Mouse (Mus musculus): Measurements from ENCODE around the gene Itsn1. TPM values are rescaled to one million over a fixed set of nuclear protein-coding genes. Genes with fewer than 3 reads are reported as not detected.

Gene Itsn1
- polyA plus RNA-seq, 1 experiment = 43.7 TPM

GRCm38 (mm10) chr16:91888368-91888767, 159.3 kb downstream of the Itsn1 start:
- no peaks in the 10 kb centered on the region for H3K4me1 ChIP-seq (ENCODE audit: control insufficient read depth, insufficient read depth, low read length)
- TF ChIP-seq POLR2A (IDR thresholded peaks at IDR 0.05; ENCODE audit: borderline replicate concordance, extremely low read depth, low read depth, low read length) (no peak), CTCF (IDR thresholded peaks at IDR 0.05; ENCODE audit: insufficient read depth, low read length) (no peak)
- no peak overlapping the region for H3K4me3 ChIP-seq (replicated peaks; ENCODE audit: extremely low read depth, low read depth, low read length)
- no peak for DNase-seq
- WGBS = 80% methylated on average over 3 of the region's 3 CpGs

DNA sequence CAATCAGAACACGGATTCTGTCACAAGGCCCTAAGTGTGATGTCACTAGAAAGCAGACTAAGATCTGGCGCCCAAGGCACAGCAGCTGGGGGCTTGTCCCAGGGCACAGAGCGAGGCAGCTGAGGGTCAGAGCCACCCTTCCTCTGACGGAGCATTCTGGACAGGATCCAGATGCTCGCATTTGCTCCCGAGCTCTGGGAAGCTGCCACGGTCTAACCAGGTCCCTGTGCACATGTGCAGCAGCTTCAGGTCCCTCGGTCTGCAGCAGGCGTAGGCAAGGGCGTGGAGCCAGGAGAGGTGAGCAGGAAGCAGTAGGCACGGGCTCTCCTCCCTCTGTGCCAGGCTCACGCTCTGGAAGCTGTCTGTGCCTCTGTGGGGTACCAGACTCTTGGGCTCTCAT, 160.8 kb downstream of the Itsn1 start:
- 33% methylated on average over 12 of the region's 12 CpGs for WGBS
- TF ChIP-seq CTCF (IDR thresholded peaks at IDR 0.05; ENCODE audit: insufficient read depth, low read length) (no peak), POLR2A (IDR thresholded peaks at IDR 0.05; ENCODE audit: borderline replicate concordance, extremely low read depth, low read depth, low read length) (no peak)

DNA sequence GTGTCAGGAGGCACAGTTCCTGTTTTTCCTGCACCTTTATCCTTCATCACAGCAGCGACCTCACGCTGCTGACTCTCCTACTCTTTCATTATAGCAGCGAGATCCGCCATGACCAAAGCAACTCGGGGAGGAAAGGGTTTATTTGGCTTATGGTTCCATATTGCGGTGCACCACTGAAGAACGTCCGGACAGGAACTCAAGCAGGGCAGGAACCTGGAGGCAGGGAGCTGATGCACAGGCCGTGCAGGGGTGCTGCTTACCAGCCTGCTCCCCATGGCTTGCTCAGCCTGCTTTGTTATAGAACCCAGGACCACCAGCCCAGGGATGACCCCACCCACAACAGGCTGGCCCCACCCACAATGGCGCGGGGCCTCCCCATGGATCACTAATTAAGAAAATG, 162.1 kb downstream of the Itsn1 start:
- no peak overlapping the region for H3K4me3 ChIP-seq (replicated peaks; ENCODE audit: extremely low read depth, low read depth, low read length)
- no peak for DNase-seq
- TF ChIP-seq POLR2A (IDR thresholded peaks at IDR 0.05; ENCODE audit: borderline replicate concordance, extremely low read depth, low read depth, low read length) (no peak), CTCF (IDR thresholded peaks at IDR 0.05; ENCODE audit: insufficient read depth, low read length) (no peak)
- no peaks in the 10 kb centered on the region for H3K4me1 ChIP-seq (ENCODE audit: control insufficient read depth, insufficient read depth, low read length)
- WGBS = 80% methylated on average over 11 of the region's 11 CpGs

More for the DNA sequence above, 160.8 kb downstream of the Itsn1 start:
- no peaks in the 10 kb centered on the region for H3K4me1 ChIP-seq (ENCODE audit: control insufficient read depth, insufficient read depth, low read length)
- no peak for DNase-seq
- H3K4me3 ChIP-seq (replicated peaks; ENCODE audit: extremely low read depth, low read depth, low read length) = no peak overlapping the region

DNA sequence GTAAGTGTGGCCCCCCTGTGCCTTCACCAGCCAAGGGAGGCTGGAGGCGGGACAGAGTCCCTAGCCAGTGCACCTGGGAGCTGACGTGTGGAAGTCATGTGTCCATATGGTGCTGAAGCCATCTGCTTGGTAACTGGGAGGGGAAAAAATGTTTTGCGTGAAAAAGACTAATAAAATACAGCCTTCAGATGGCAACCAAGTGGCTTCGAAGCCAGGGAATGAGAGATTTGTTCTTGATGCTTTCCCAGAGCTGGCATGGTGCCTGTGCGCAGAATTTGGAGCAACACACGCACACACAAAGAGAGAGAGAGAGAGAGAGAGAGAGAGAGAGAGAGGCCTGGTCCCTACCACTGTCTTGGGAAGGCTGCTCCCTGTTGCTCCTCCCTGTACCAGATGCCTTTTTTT, 167.3 kb downstream of the Itsn1 start:
- 81% methylated on average over 6 of the region's 6 CpGs for WGBS
- DNase-seq = no peak
- Histone ChIP-seq H3K4me3 (replicated peaks; ENCODE audit: extremely low read depth, low read depth, low read length) (no peak overlapping the region), H3K4me1 (ENCODE audit: control insufficient read depth, insufficient read depth, low read length) (no peaks in the 10 kb centered on the region)
- TF ChIP-seq POLR2A (IDR thresholded peaks at IDR 0.05; ENCODE audit: borderline replicate concordance, extremely low read depth, low read depth, low read length) (no peak), CTCF (IDR thresholded peaks at IDR 0.05; ENCODE audit: insufficient read depth, low read length) (no peak)

DNA sequence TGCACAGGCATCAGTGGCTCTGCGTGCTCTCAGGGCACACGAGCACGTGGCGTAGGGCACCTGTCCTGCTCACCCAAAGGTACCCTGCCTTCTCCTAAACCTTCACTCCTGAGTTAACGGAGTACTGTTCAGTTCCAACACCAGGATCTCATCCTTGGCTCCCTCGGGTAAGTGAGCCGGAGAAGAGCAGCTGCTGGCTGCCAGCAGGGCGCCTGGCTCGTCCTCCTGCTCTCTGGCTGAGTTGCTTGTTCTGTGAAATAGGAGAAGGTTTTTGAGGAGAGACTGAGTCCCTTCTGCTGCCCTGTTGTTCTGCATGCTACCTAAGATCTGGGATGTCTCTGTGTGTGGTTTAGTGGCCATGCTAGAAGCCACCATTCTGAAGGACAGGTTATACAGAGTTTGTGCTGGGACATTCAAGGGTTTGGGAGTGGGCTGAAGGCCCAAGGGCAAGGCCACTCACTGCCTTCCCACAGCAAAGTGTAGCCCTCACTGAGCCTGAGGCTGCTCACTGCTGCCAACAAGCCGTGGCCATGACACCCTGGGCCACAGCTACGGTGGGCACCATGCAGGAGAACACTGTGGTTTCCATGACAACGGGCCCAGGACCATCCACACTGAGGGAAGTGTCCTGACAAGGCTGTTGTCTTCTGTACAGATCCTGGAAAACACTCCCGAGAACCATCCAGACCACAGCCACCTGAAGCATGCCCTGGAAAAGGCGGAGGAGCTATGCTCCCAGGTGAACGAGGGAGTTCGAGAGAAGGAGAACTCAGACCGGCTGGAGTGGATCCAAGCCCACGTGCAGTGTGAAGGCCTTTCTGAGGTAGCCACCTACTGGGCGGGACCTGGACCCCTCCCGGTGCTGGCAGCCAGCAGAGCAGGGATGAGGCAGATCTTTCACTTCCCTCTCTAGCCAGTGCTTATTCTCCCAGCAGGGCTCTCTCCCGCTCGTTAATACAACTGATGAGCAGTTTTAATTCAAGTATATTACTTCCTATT, 170.1 kb downstream of the Itsn1 start:
- 54% methylated on average over 22 of the region's 22 CpGs for WGBS
- DNase-seq = no peak

DNA sequence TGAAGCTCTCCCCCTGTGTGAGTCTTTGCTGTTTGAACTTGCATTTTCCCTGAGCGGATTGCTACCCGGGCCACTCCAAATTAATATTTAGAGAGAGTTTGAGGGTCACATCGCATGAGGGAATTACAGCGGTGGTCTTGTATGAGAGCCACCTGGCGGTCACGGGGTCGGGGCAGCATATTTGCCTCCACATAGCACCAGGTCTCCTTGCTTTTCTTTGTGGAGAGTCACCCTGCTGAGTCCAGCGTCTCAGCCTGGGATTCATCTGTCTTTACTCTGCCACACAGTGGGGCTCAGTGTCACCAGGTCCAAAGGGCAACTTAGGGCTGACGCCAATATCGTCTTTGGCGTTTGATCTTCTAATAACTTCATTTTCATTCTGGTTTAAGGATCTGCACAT, 171.2 kb downstream of the Itsn1 start:
- WGBS = 52% methylated on average over 11 of the region's 11 CpGs

More for the DNA sequence above, 170.1 kb downstream of the Itsn1 start:
- Histone ChIP-seq H3K4me1 (ENCODE audit: control insufficient read depth, insufficient read depth, low read length) (no peaks in the 10 kb centered on the region), H3K4me3 (replicated peaks; ENCODE audit: extremely low read depth, low read depth, low read length) (no peak overlapping the region)
- TF ChIP-seq CTCF (IDR thresholded peaks at IDR 0.05; ENCODE audit: insufficient read depth, low read length) (no peak), POLR2A (IDR thresholded peaks at IDR 0.05; ENCODE audit: borderline replicate concordance, extremely low read depth, low read depth, low read length) (no peak)

DNA sequence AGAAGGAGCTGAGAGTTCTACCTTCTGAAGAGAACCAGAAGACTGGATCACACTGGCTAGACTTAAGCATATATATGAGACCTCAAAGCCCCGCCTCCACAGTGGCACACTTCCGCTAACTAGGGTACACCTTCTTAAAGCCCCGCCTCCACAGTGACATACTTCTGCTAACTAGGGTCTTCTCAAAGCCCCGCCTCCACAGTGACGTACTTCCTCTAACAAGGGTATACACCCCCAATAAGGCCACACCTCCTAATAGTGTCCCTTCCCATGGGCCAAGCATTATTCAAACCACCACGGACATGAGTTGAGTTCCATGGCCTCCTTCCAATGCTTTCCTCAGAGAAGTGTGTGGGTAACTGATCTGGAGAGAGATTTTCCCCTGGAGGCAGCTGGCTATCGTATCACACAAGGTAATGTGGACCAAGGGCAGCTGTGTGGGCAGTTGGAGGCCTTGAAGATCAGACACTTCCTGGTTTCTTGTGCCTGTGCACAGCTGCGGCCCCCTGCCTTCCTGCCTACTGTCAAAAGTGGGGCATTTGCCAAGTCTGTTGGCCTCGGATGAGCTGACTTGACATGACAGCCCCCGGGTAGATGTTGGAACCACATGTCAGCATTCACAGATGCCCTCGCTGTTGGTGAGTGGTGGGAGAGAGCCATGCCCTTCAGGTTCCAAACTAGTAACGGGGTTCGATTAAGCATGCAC, 174.9 kb downstream of the Itsn1 start:
- no peak for DNase-seq
- Histone ChIP-seq H3K4me3 (replicated peaks; ENCODE audit: extremely low read depth, low read depth, low read length) (no peak overlapping the region), H3K4me1 (ENCODE audit: control insufficient read depth, insufficient read depth, low read length) (no peaks in the 10 kb centered on the region)
- no peak for TF ChIP-seq CTCF (IDR thresholded peaks at IDR 0.05; ENCODE audit: insufficient read depth, low read length)
- TF ChIP-seq POLR2A (IDR thresholded peaks at IDR 0.05; ENCODE audit: borderline replicate concordance, extremely low read depth, low read depth, low read length) = no peak
- WGBS = 78% methylated on average over 13 of the region's 13 CpGs

More for the DNA sequence above, 171.2 kb downstream of the Itsn1 start:
- no peaks in the 10 kb centered on the region for H3K4me1 ChIP-seq (ENCODE audit: control insufficient read depth, insufficient read depth, low read length)
- no peak overlapping the region for H3K4me3 ChIP-seq (replicated peaks; ENCODE audit: extremely low read depth, low read depth, low read length)
- no peak for DNase-seq
- TF ChIP-seq POLR2A (IDR thresholded peaks at IDR 0.05; ENCODE audit: borderline replicate concordance, extremely low read depth, low read depth, low read length) (no peak), CTCF (IDR thresholded peaks at IDR 0.05; ENCODE audit: insufficient read depth, low read length) (no peak)

- 74% methylated on average over 11 of the region's 11 CpGs for WGBS
- DNase-seq = no peak
- TF ChIP-seq POLR2A (IDR thresholded peaks at IDR 0.05; ENCODE audit: borderline replicate concordance, extremely low read depth, low read depth, low read length) = no peak
- no peak for TF ChIP-seq CTCF (IDR thresholded peaks at IDR 0.05; ENCODE audit: insufficient read depth, low read length)
- Histone ChIP-seq H3K4me3 (replicated peaks; ENCODE audit: extremely low read depth, low read depth, low read length) (no peak overlapping the region), H3K4me1 (ENCODE audit: control insufficient read depth, insufficient read depth, low read length) (no peaks in the 10 kb centered on the region)
Observed at GRCm38 (mm10) chr16:91905127-91905860, 176.2 kb downstream of the Itsn1 start.

DNA sequence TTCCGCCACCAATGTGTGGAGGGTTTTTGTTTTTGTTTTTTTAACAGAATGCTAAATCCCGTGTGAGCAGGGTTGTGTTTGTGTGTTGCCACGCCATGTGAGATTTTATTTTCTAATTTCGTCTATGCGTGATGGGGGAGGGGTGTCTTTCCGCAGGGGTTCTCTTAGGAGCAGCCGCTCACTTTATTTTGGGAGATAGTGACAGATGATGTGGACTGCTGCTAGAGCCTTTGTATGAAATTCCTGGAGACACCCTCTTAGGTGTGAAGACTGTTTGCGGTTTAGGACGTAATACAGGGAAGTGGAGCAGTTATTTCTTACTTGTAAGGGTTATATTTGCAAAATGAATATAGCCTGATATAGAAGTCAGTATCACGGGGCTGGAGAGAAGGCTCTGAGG, 176.9 kb downstream of the Itsn1 start:
- no peak overlapping the region for H3K4me3 ChIP-seq (replicated peaks; ENCODE audit: extremely low read depth, low read depth, low read length)
- TF ChIP-seq POLR2A (IDR thresholded peaks at IDR 0.05; ENCODE audit: borderline replicate concordance, extremely low read depth, low read depth, low read length) (no peak), CTCF (IDR thresholded peaks at IDR 0.05; ENCODE audit: insufficient read depth, low read length) (no peak)
- 83% methylated on average over 10 of the region's 10 CpGs for WGBS
- no peaks in the 10 kb centered on the region for H3K4me1 ChIP-seq (ENCODE audit: control insufficient read depth, insufficient read depth, low read length)
- no peak for DNase-seq
